Mouse (Mus musculus): ENCODE results near the gene Shc2. TPM values are rescaled to one million over a fixed set of nuclear protein-coding genes. Genes with fewer than 3 reads are reported as not detected.

Gene Shc2
- total and polyA plus RNA-seq, 3 experiments: not detected

GRCm38 (mm10) chr10:79616376-79616775 is 21.3 kb downstream of the Shc2 start:
- no peak for DNase-seq (ENCODE audit: low read depth, low spot score)
- H3K9ac ChIP-seq (ENCODE audit: control insufficient read depth, low read depth, low read length, poor library complexity, severe bottlenecking): no peak overlapping the region
- no peak overlapping the region for H3K4me3 ChIP-seq (ENCODE audit: control insufficient read depth in 1 of 2, insufficient read depth in 1 of 2, low read depth in 2 of 2, low read length in 2 of 2)
- no peaks in the 10 kb centered on the region for H3K27me3 ChIP-seq (ENCODE audit: control insufficient read depth in 1 of 2, insufficient read depth in 2 of 2, low read length in 2 of 2)
- no peaks in the 10 kb centered on the region for H3K79me2 ChIP-seq (ENCODE audit: control insufficient read depth, insufficient read depth, low read length, poor library complexity)
- H3K27ac ChIP-seq (ENCODE audit: control insufficient read depth, low read depth, low read length): no peak overlapping the region
- H3K4me1 ChIP-seq (ENCODE audit: control insufficient read depth in 1 of 2, insufficient read depth in 2 of 2, low read length in 2 of 2): no peaks in the 10 kb centered on the region
- no peak for TF ChIP-seq SIN3A (IDR thresholded peaks at IDR 0.05; ENCODE audit: low read length)
- no peak for TF ChIP-seq ZKSCAN1 (IDR thresholded peaks at IDR 0.05; ENCODE audit: low read depth, low read length)
- no peak for TF ChIP-seq E2F4 (IDR thresholded peaks at IDR 0.05; ENCODE audit: borderline replicate concordance, low read depth, low read length)
- no peak for TF ChIP-seq TCF12 (IDR thresholded peaks at IDR 0.05; ENCODE audit: low read depth, low read length)
- no peak for TF ChIP-seq KAT2A (conservative IDR thresholded peaks at IDR 0.05; ENCODE audit: low read depth, low read length)
- no peak for TF ChIP-seq CHD1 (IDR thresholded peaks at IDR 0.05; ENCODE audit: low read depth, low read length)
- no peak for TF ChIP-seq MYB (IDR thresholded peaks at IDR 0.05; ENCODE audit: low read depth, low read length)
- TF ChIP-seq MAX (IDR thresholded peaks at IDR 0.05; ENCODE audit: low read length): no peak
- TF ChIP-seq ZNF384 (IDR thresholded peaks at IDR 0.05; ENCODE audit: low read depth, low read length): no peak
- TF ChIP-seq CTCF (IDR thresholded peaks at IDR 0.05 in 2 of 3, conservative IDR thresholded peaks at IDR 0.05 in 1 of 3; ENCODE audit: control insufficient read depth in 1 of 3, insufficient read depth in 1 of 3, low read depth in 2 of 3, low read length in 3 of 3, poor library complexity in 1 of 3, severe bottlenecking in 1 of 3): no peak
- TF ChIP-seq GABPA (IDR thresholded peaks at IDR 0.05; ENCODE audit: low read depth, low read length): no peak
- no peak for TF ChIP-seq ZC3H11A (IDR thresholded peaks at IDR 0.05; ENCODE audit: low read depth, low read length)
- TF ChIP-seq POLR2AphosphoS5 (IDR thresholded peaks at IDR 0.05; ENCODE audit: borderline replicate concordance, low read depth, low read length): no peak
- no peaks in the 10 kb centered on the region for H3K9me3 ChIP-seq (replicated peaks; ENCODE audit: insufficient read depth, low read length)
- H3K36me3 ChIP-seq (ENCODE audit: control insufficient read depth in 1 of 2, insufficient read depth in 2 of 2, low read length in 2 of 2): no peaks in the 10 kb centered on the region

GRCm38 (mm10) chr10:79615860-79616259 is 21.9 kb downstream of the Shc2 start:
- TF ChIP-seq CTCF (IDR thresholded peaks at IDR 0.05 in 2 of 3, conservative IDR thresholded peaks at IDR 0.05 in 1 of 3; ENCODE audit: control insufficient read depth in 1 of 3, insufficient read depth in 1 of 3, low read depth in 2 of 3, low read length in 3 of 3, poor library complexity in 1 of 3, severe bottlenecking in 1 of 3) (no peak), CHD2 (IDR thresholded peaks at IDR 0.05; ENCODE audit: low read length) (no peak), RCOR1 (IDR thresholded peaks at IDR 0.05; ENCODE audit: low read depth, low read length) (no peak), ZKSCAN1 (IDR thresholded peaks at IDR 0.05; ENCODE audit: low read depth, low read length) (no peak), GABPA (IDR thresholded peaks at IDR 0.05; ENCODE audit: low read depth, low read length) (no peak), CHD1 (IDR thresholded peaks at IDR 0.05; ENCODE audit: low read depth, low read length) (no peak), NELFE (IDR thresholded peaks at IDR 0.05; ENCODE audit: low read depth, low read length) (no peak), MAX (IDR thresholded peaks at IDR 0.05; ENCODE audit: low read length) (no peak), NRF1 (IDR thresholded peaks at IDR 0.05; ENCODE audit: insufficient read depth, low read depth, low read length, poor library complexity, severe bottlenecking) (no peak), MYB (IDR thresholded peaks at IDR 0.05; ENCODE audit: low read depth, low read length) (no peak)
- H3K27me3 ChIP-seq (ENCODE audit: control insufficient read depth in 1 of 2, insufficient read depth in 2 of 2, low read length in 2 of 2): no peaks in the 10 kb centered on the region
- no peaks in the 10 kb centered on the region for H3K4me1 ChIP-seq (ENCODE audit: control insufficient read depth in 1 of 2, insufficient read depth in 2 of 2, low read length in 2 of 2)
- H3K9me3 ChIP-seq (replicated peaks; ENCODE audit: insufficient read depth, low read length): no peaks in the 10 kb centered on the region
- no peak overlapping the region for H3K27ac ChIP-seq (ENCODE audit: control insufficient read depth, low read depth, low read length)
- H3K9ac ChIP-seq (ENCODE audit: control insufficient read depth, low read depth, low read length, poor library complexity, severe bottlenecking): no peak overlapping the region
- H3K36me3 ChIP-seq (ENCODE audit: control insufficient read depth in 1 of 2, insufficient read depth in 2 of 2, low read length in 2 of 2): no peaks in the 10 kb centered on the region
- no peak for DNase-seq (ENCODE audit: low read depth, low spot score)
- H3K4me3 ChIP-seq (ENCODE audit: control insufficient read depth in 1 of 2, insufficient read depth in 1 of 2, low read depth in 2 of 2, low read length in 2 of 2): no peak overlapping the region
- H3K79me2 ChIP-seq (ENCODE audit: control insufficient read depth, insufficient read depth, low read length, poor library complexity): no peaks in the 10 kb centered on the region
